Mouse (Mus musculus) ES-Bruce4 (cell line): ENCODE measurements around the gene Samsn1. TPM values are rescaled to one million over a fixed set of nuclear protein-coding genes. Genes with fewer than 3 reads are reported as not detected.

ENCODE experiments used
- H3K27ac ChIP-seq: 2 replicates; pipeline ENCODE4 v1.5.1; 2012; ENCODE audit warnings: low read length, inconsistent platforms; ENCODE audit not compliant: insufficient read depth
- H3K27me3 ChIP-seq: 2 replicates; pipeline ENCODE4 v1.6.1; 2012; ENCODE audit warnings: mild to moderate bottlenecking, low read length, inconsistent platforms; ENCODE audit not compliant: control insufficient read depth, poor library complexity, insufficient read depth, severe bottlenecking
- H3K36me3 ChIP-seq: 2 replicates; pipeline ENCODE4 v1.6.1; 2012; ENCODE audit warnings: inconsistent platforms, mild to moderate bottlenecking, low read length, moderate library complexity; ENCODE audit not compliant: control insufficient read depth, poor library complexity, insufficient read depth, severe bottlenecking
- H3K4me1 ChIP-seq: one replicate; pipeline ENCODE4 v1.8.1; 2011; ENCODE audit warnings: low read length; ENCODE audit not compliant: control insufficient read depth, insufficient read depth
- H3K4me3 ChIP-seq: 2 replicates; pipeline ENCODE4 v1.5.1; 2011; ENCODE audit warnings: low read depth, mild to moderate bottlenecking, low read length
- H3K9ac ChIP-seq: 2 replicates; pipeline ENCODE4 v1.6.1; 2012; ENCODE audit warnings: low read depth, mild to moderate bottlenecking, inconsistent platforms; ENCODE audit not compliant: poor library complexity, severe bottlenecking
- H3K9me3 ChIP-seq: replicated peaks from 2 replicates; pipeline ENCODE4 v1.6.1; 2012; ENCODE audit warnings: mild to moderate bottlenecking, low read length, inconsistent platforms; ENCODE audit not compliant: control insufficient read depth, poor library complexity, insufficient read depth, severe bottlenecking
- CTCF ChIP-seq: IDR thresholded peaks from one replicate; pipeline ENCODE4 v1.8.1; 2011; ENCODE audit warnings: low read depth, low read length
- EP300 ChIP-seq: IDR thresholded peaks from 2 replicates; pipeline ENCODE4 v1.6.1; 2011; ENCODE audit warnings: low read depth, low read length; ENCODE audit not compliant: insufficient read depth
- POLR2A ChIP-seq: IDR thresholded peaks from one replicate; pipeline ENCODE4 v1.8.1; 2011; ENCODE audit warnings: low read length; ENCODE audit not compliant: insufficient read depth
- polyA plus RNA-seq: library from polyadenylated mRNA; stranded (reverse); fragments of >200 nt; gene quantifications from 2 replicates; pipeline ENCODE4 v1.2.4, GENCODE M21; 2011; ENCODE audit warnings: low read depth; ENCODE audit not compliant: missing spikeins, insufficient read depth, insufficient read length

Gene Samsn1
- polyA plus RNA-seq, 1 experiment = not detected

DNA sequence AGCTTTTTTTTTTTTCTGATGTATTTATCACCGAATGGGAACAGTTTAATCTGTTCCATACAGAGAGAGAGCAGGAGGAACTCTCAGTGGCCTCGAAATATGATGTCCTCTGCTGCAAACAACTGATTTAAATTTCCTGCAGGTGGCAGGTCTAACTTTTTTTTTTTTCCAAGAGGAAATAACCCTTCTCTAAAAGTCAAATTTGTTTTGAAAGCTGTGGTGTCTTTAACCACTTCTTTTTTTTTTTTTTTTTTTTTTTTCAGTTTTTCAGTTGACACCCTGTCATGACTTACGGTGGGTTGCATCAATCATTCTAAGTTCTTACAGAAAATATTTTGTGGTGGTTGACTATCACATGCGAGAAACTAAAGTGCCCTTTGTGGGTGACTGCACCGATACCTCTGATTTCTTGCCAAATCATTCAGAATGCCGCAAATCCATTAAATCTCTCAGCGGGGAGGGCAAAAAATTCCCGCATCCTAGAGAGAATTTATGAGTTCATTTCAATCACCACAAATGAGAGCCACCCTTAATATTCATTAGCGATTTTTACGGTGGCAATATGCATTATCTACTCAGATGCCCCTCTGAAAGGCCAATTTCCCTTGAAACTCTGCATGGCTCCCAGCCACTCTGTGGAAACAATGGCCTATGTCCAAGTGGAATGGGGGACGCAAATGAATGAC is 92.4 kb downstream of the Samsn1 start:
- H3K9me3 ChIP-seq = no peaks in the 10 kb centered on the region
- no peak overlapping the region for H3K27ac ChIP-seq
- no peaks in the 10 kb centered on the region for H3K27me3 ChIP-seq
- no peak overlapping the region for H3K9ac ChIP-seq
- TF ChIP-seq CTCF (no peak), EP300 (no peak), POLR2A (no peak)
- no peaks in the 10 kb centered on the region for H3K4me1 ChIP-seq
- no peak overlapping the region for H3K4me3 ChIP-seq
- no peaks in the 10 kb centered on the region for H3K36me3 ChIP-seq

DNA sequence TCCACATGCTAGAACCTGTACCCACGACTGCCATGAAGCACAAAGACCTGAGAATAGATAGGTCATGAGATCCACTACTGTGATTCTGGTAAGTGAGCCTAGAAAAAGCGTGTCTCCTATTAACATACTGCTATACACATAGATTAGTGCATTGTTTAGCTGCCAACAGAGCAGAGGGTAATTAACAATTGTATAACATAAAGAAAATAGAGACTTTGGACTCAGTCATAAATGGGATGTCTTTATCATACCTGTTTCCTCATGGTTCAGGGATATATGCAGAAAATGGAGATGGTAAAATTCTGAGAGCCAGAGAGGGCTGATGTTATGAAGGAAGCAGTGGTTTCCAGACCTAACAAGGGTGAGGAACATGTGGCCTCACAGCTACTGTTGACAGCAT is 95.6 kb downstream of the Samsn1 start:
- H3K4me1 ChIP-seq = no peaks in the 10 kb centered on the region
- no peak overlapping the region for H3K27ac ChIP-seq
- H3K27me3 ChIP-seq = no peaks in the 10 kb centered on the region
- TF ChIP-seq EP300 (no peak), CTCF (no peak), POLR2A (no peak)
- no peak overlapping the region for H3K4me3 ChIP-seq
- H3K9me3 ChIP-seq = no peaks in the 10 kb centered on the region
- H3K36me3 ChIP-seq = no peaks in the 10 kb centered on the region
- no peak overlapping the region for H3K9ac ChIP-seq

DNA sequence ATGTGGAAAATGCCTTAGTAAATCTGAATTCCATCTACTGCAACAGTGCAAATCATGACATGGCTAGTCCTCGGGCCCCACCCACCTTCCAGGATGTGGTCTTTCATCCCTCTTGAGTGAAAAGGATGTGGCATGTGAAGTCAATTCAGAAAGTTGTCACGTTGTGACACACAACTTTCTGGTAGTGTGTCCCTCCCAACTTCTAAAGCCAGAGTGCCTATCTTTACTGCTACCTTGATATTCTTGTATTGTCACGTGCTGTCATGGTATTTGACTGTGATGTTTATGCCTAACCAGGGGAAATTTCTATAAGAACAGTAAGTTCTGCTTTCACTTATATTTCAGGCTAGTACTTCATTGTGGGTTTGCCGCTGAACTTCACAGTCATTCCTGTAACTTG is 101.2 kb downstream of the Samsn1 start:
- H3K36me3 ChIP-seq = no peaks in the 10 kb centered on the region
- H3K9me3 ChIP-seq = no peaks in the 10 kb centered on the region
- TF ChIP-seq POLR2A (no peak), CTCF (no peak), EP300 (no peak)

DNA sequence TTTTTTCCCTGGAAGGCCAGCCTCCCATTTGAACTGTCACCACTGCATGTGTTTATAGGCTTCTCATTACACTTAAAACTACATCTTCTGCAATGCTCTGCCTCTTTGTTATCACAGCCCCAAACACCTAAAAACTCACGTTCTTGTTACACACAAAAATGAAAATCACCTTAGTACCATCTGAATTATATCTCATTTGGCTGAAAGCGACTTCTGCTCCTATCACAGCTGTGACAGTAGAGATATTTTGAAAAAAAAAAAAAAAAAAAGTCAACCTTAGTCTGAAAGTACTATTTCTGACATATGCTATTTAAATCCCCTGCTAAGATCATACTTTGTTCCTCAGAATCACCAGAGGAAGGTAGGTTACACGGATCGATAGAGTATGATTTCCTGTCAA is 102.8 kb downstream of the Samsn1 start:
- Histone ChIP-seq H3K36me3 (no peaks in the 10 kb centered on the region), H3K4me1 (no peaks in the 10 kb centered on the region), H3K27ac (no peak overlapping the region), H3K4me3 (no peak overlapping the region), H3K9ac (no peak overlapping the region), H3K9me3 (no peaks in the 10 kb centered on the region), H3K27me3 (no peaks in the 10 kb centered on the region)
- TF ChIP-seq EP300 = no peak
- TF ChIP-seq CTCF = no peak
- TF ChIP-seq POLR2A = no peak

More for the DNA sequence above, 101.2 kb downstream of the Samsn1 start:
- H3K9ac ChIP-seq = no peak overlapping the region
- no peaks in the 10 kb centered on the region for H3K27me3 ChIP-seq
- no peaks in the 10 kb centered on the region for H3K4me1 ChIP-seq
- H3K4me3 ChIP-seq = no peak overlapping the region
- H3K27ac ChIP-seq = no peak overlapping the region

DNA sequence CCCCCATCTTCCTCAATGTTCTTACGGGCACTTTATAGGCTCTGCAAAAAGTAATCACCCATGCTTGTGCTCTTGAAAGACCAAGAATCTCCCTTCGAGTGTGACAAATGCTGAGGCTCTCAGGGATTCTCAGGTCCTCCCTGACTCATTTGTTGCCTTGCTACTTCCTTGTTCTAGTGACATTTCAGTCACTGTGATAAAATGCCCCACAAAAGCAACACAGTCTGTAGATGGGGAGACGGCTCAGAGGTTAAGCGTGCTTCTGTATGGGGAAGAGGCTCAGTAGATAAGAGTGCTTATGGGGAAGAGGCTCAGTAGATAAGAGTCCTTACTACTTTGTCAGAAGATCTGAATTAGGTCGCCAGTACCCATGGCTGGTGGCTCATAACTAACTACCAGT is 104.4 kb downstream of the Samsn1 start:
- H3K27me3 ChIP-seq = no peaks in the 10 kb centered on the region
- no peaks in the 10 kb centered on the region for H3K4me1 ChIP-seq
- H3K9me3 ChIP-seq = no peaks in the 10 kb centered on the region
- H3K4me3 ChIP-seq = no peak overlapping the region
- no peak overlapping the region for H3K27ac ChIP-seq
- no peaks in the 10 kb centered on the region for H3K36me3 ChIP-seq
- H3K9ac ChIP-seq = no peak overlapping the region
- no peak for TF ChIP-seq EP300
- TF ChIP-seq POLR2A = no peak
- TF ChIP-seq CTCF = no peak

DNA sequence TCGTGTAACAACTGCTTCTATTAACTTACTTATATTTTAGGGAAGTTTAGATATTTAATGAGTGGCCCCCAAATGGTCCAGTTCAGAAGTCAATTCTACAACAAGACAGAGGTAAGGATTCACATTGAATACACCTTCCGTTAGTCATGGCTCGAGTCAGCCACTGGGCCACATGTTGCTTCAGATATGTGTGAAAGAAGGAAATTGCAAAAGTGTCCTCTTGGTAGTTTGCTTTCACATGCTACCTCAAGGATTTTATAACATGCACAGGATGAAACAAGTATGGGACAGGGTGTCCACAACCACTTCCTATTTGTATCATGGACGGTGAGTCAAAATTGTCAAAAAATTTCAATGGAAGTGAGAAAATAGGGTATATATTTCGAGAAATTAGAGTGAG is 110.0 kb downstream of the Samsn1 start:
- TF ChIP-seq CTCF = no peak
- no peak for TF ChIP-seq POLR2A
- TF ChIP-seq EP300 = no peak
- H3K9me3 ChIP-seq = no peaks in the 10 kb centered on the region
- no peaks in the 10 kb centered on the region for H3K36me3 ChIP-seq
- no peak overlapping the region for H3K27ac ChIP-seq
- H3K4me3 ChIP-seq = no peak overlapping the region
- no peaks in the 10 kb centered on the region for H3K27me3 ChIP-seq
- no peaks in the 10 kb centered on the region for H3K4me1 ChIP-seq
- H3K9ac ChIP-seq = no peak overlapping the region
